Mouse (Mus musculus) heart, embryonic 14.5 days (tissue): ENCODE measurements at regions not wholly inside any gene's neighbourhood (a gene's known extent, or its start where the extent isn't known, plus 50 kb on each side); places are given as distances from the start of the nearest gene placed in this dataset.

Experiments used
- ATAC-seq: fragments of 200-750 bp; cut with Nextera tagmentation; 2 replicates; pipeline ENCODE4 v1.8.0; 2017; ENCODE audit warnings: low read depth, moderate TSS enrichment; ENCODE audit not compliant: insufficient number of reproducible peaks, insufficient read depth, low FRiP score
- H3K27ac ChIP-seq, 2 experiments: fragments of 200-500 bp in 1 of 2; fragments of 300-500 bp in 1 of 2; sonication (generic) in 1 of 2; replicated peaks in 1 of 2; 2 replicates each; pipeline ENCODE4 v1.5.1; 2012 to 2014; ENCODE audit warnings: low read depth in 2 of 2, low read length in 2 of 2, control low read depth in 1 of 2, mild to moderate bottlenecking in 1 of 2, mixed read lengths in 1 of 2; ENCODE audit not compliant: control insufficient read depth in 1 of 2, insufficient read depth in 1 of 2
- H3K27me3 ChIP-seq: fragments of 300-500 bp; sonication (generic); 2 replicates; pipeline ENCODE4 v1.6.1; 2014; ENCODE audit warnings: mild to moderate bottlenecking, low read length, control low read depth; ENCODE audit not compliant: control insufficient read depth, insufficient read depth
- H3K36me3 ChIP-seq: fragments of 300-500 bp; sonication (generic); 2 replicates; pipeline ENCODE4 v1.6.1; 2014; ENCODE audit warnings: mild to moderate bottlenecking, control low read depth, low read length, mixed read lengths; ENCODE audit not compliant: control insufficient read depth, insufficient read depth
- H3K4me1 ChIP-seq, 2 experiments: fragments of 200-500 bp in 1 of 2; fragments of 300-500 bp in 1 of 2; sonication (generic) in 1 of 2; 2 replicates each; pipeline ENCODE4 v1.6.1; 2012 to 2014; ENCODE audit warnings: low read length in 2 of 2, control low read depth in 1 of 2, mixed read lengths in 1 of 2; ENCODE audit not compliant: control insufficient read depth in 2 of 2, insufficient read depth in 2 of 2
- H3K4me2 ChIP-seq: fragments of 300-500 bp; sonication (generic); 2 replicates; pipeline ENCODE4 v1.6.1; 2014; ENCODE audit warnings: mild to moderate bottlenecking, low read length
- H3K4me3 ChIP-seq, 2 experiments: fragments of 200-500 bp in 1 of 2; fragments of 300-500 bp in 1 of 2; sonication (generic) in 1 of 2; 2 replicates each; pipeline ENCODE4 v1.5.1; 2012 to 2014; ENCODE audit warnings: low read length in 2 of 2, mild to moderate bottlenecking in 2 of 2, control low read depth in 1 of 2, low read depth in 1 of 2, moderate library complexity in 1 of 2; ENCODE audit not compliant: control insufficient read depth in 1 of 2, insufficient read depth in 1 of 2
- H3K9ac ChIP-seq: fragments of 300-500 bp; sonication (generic); 2 replicates; pipeline ENCODE4 v1.6.1; 2014; ENCODE audit warnings: mild to moderate bottlenecking, low read length
- H3K9me3 ChIP-seq: fragments of 300-500 bp; sonication (generic); 2 replicates; pipeline ENCODE4 v1.6.1; 2016; ENCODE audit warnings: low read length, control low read depth; ENCODE audit not compliant: control insufficient read depth
- WGBS: fragments of 180-500 bp; shearing (Covaris S2); extraction: QIAGEN DNeasy Blood & Tissue Kit; methylation state at CpG from one replicate; pipeline ENCODE4 v1.1.7; 2014; 5-methylcytosine and 5-hydroxymethylcytosine counted together

DNA sequence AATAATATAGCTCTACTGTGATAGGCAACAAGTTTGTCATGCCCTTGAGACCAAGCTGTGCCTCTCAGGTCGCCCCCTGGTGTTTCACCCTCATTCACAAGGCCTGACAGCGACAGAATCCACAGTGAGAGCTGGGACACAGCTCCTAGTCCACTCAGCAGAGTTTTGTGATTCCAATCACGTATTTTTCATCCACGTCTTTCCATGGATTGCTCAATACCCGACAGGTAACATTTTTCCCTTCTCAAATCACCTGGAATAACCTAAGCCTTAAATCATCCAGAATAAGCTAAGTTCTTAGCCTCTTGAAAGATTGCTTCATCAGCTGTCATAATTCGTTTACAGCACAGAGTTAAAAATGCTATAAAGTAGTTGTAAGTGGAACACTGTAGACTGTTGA lies 211.3 kb downstream of the Ccdc91 start:
- ATAC-seq: no peak
- WGBS: 71% methylated on average over 6 of the region's 6 CpGs
- Histone ChIP-seq H3K4me3 (no peak overlapping the region), H3K9me3 (no peaks in the 10 kb centered on the region), H3K9ac (no peak overlapping the region), H3K36me3 (no peaks in the 10 kb centered on the region), H3K4me2 (no peak overlapping the region), H3K4me1 (no peaks in the 10 kb centered on the region), H3K27me3 (no peaks in the 10 kb centered on the region), H3K27ac (no peak overlapping the region)

DNA sequence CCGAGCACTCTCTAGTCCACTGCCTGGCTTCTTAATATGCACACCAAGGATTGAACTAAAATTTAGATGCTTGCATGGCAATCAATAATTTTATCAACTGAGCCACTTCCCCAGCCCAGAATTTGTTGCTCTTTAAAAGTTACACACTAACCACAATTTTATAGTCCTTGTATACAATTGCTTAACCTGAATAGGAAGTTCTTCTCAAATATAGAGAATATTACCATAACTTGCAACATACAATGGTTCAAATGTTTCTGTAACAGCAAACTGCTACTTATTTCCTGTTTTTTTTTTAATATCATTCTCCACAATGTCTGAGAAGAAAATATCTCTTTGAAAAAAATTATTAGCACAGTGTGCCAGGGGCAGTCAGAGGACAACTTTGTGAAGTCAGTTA lies 222.6 kb downstream of the Ccdc91 start:
- Histone ChIP-seq H3K4me1 (no peaks in the 10 kb centered on the region), H3K9ac (no peak overlapping the region), H3K36me3 (no peaks in the 10 kb centered on the region), H3K4me3 (no peak overlapping the region), H3K27ac (no peak overlapping the region), H3K4me2 (no peak overlapping the region), H3K27me3 (no peaks in the 10 kb centered on the region), H3K9me3 (no peaks in the 10 kb centered on the region)
- WGBS: 87% methylated on average over 1 of the region's 1 CpGs
- no peak for ATAC-seq

DNA sequence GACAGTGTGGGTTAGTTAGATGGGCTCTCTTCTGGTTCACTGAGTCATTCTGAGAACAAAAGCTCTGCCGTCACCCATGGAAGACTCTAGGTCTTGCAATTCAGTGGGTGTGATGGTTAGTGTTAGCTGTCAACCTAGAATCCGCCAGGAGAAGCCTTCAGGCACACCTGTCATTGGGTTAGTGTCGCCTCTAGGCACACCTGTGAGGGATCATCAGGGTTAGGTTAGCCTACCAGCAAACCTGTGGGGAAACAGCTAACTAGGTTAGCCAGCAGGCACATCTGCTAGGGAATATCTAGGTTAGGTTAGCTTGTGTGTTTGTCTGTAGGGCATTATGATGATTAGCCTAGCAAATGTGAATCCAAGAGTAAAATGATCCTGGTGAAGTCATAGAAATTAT lies 223.8 kb downstream of the Ccdc91 start:
- Histone ChIP-seq H3K4me2 (no peak overlapping the region), H3K4me1 (no peaks in the 10 kb centered on the region), H3K27me3 (no peaks in the 10 kb centered on the region), H3K9me3 (no peaks in the 10 kb centered on the region), H3K4me3 (no peak overlapping the region), H3K9ac (no peak overlapping the region), H3K27ac (no peak overlapping the region), H3K36me3 (no peaks in the 10 kb centered on the region)
- WGBS: 73% methylated on average over 3 of the region's 3 CpGs
- ATAC-seq: no peak

DNA sequence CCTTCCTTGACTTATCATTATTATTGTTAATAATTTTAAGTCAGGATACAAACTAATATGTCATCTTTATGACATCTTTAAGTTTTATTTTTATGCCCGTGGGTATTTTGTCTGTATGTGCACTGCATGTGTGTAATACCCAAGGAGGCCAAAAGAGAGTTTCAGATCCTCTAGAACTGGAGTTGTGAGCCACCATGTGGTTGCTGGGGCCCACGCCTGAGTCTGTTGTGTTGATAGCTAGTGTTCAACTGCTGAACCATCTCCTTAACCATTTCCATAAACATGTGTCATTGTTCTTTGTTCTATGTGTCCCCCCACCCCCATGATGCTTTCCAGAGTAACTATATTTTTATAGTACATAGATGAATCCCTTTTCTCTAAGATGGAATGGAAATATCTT lies 225.0 kb downstream of the Ccdc91 start:
- Histone ChIP-seq H3K9ac (no peak overlapping the region), H3K4me3 (no peak overlapping the region), H3K4me2 (no peak overlapping the region), H3K27me3 (no peaks in the 10 kb centered on the region), H3K4me1 (no peaks in the 10 kb centered on the region), H3K27ac (no peak overlapping the region), H3K36me3 (no peaks in the 10 kb centered on the region), H3K9me3 (no peaks in the 10 kb centered on the region)
- WGBS: 71% methylated on average over 2 of the region's 2 CpGs
- ATAC-seq: no peak

DNA sequence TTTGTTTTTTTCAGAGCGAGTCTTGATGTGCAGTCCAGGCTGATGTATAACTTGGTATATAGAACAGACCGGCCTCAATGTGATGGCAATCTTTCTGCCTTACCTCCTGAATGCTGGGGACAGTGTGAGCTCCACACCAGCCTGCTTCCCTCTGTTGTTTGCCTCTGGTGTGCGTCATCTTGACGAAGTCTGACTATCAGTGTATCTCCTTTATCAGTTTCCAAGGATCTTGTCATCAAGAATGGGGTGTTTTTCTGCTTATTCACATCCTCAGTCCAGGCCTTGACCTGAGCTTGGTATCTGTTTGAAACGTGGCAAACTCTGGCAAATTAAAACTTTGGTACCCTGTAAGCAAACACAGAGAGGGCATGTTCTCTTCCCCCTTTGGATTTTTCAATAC lies 226.3 kb downstream of the Ccdc91 start:
- Histone ChIP-seq H3K4me2 (no peak overlapping the region), H3K4me1 (no peaks in the 10 kb centered on the region), H3K27me3 (no peaks in the 10 kb centered on the region), H3K4me3 (no peak overlapping the region), H3K9me3 (no peaks in the 10 kb centered on the region), H3K36me3 (no peaks in the 10 kb centered on the region), H3K27ac (no peak overlapping the region), H3K9ac (no peak overlapping the region)
- WGBS: 59% methylated on average over 5 of the region's 5 CpGs
- ATAC-seq: no peak

DNA sequence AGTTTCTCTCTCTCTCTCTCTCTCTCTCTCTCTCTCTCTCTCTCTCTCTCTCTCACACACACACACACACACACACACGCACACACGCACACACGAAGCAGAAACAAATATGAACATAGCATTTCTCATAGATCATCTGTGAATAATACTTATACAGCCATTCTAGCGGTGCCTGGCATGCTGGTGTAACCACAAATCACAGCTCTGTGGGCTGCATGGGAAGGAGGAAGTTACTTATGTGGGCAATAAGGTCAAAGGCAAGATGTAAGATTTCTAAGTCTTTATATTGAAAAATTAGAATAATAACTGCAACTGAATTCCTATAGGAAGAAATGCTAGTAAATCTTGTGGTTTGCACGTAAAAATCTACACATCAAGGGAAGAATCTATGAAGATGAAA lies 228.7 kb downstream of the Ccdc91 start:
- no peak overlapping the region for H3K4me3 ChIP-seq
- H3K4me2 ChIP-seq: no peak overlapping the region
- H3K27ac ChIP-seq: no peak overlapping the region
- ATAC-seq: no peak
- H3K4me1 ChIP-seq: no peaks in the 10 kb centered on the region
- no peak overlapping the region for H3K9ac ChIP-seq
- WGBS: 79% methylated on average over 5 of the region's 5 CpGs
- no peaks in the 10 kb centered on the region for H3K27me3 ChIP-seq
- H3K36me3 ChIP-seq: no peaks in the 10 kb centered on the region
- no peaks in the 10 kb centered on the region for H3K9me3 ChIP-seq

DNA sequence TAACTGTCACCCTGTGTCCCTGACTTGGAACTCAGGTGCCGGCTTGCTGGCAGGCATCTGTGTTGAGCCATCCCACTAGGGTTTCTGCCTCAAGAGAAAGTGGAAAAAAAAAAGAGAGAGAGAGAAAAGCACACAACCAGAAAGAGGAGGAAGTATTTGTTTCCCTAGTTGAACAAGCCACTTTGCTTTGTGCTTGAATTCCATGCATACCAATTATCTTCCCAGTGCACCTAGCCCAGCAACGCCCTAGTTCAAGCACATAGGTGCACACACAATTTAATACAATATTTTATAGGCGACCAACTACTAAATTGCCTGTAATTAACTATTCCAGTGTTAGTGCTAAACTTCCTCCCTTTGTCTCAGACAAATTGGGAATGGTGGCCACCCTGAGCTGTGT lies 230.3 kb downstream of the Ccdc91 start:
- no peak for ATAC-seq
- Histone ChIP-seq H3K27ac (no peak overlapping the region), H3K4me2 (no peak overlapping the region), H3K4me1 (no peaks in the 10 kb centered on the region), H3K9ac (no peak overlapping the region), H3K36me3 (no peaks in the 10 kb centered on the region), H3K4me3 (no peak overlapping the region), H3K9me3 (no peaks in the 10 kb centered on the region), H3K27me3 (no peaks in the 10 kb centered on the region)
- 59% methylated on average over 3 of the region's 3 CpGs for WGBS

DNA sequence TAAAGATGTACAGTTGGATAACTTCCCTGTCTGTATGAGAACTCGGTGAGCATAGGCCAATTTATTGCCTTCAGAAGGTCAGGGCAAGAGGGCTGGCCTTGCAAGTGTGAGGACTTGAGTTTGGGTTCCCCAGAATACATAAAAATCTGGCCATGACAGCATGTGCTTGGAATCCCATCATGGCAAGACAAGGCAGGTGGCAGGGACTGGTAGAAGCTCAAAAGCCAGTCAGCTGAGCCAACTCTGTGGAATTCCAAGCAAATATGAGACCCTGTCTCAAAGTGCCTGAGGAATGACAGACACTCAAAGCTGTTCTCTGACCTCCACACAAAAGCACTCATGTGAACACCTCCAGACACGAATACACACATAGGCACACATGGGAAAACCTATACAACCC lies 231.1 kb downstream of the Ccdc91 start:
- no peak overlapping the region for H3K27ac ChIP-seq
- no peaks in the 10 kb centered on the region for H3K27me3 ChIP-seq
- H3K4me1 ChIP-seq: no peaks in the 10 kb centered on the region
- no peak overlapping the region for H3K9ac ChIP-seq
- ATAC-seq: no peak
- H3K4me3 ChIP-seq: no peak overlapping the region
- H3K36me3 ChIP-seq: no peaks in the 10 kb centered on the region
- H3K9me3 ChIP-seq: no peaks in the 10 kb centered on the region
- WGBS: 85% methylated on average over 2 of the region's 2 CpGs
- H3K4me2 ChIP-seq: no peak overlapping the region
